Mouse (Mus musculus) telencephalon, adult 2 months (tissue): Measurements from ENCODE around the gene Lrrc3c.

Experiments
- DNase-seq: peaks from one replicate; pipeline ENCODE4 v3.0.0-alpha.2; 2011; ENCODE audit warnings: low read depth, low spot score

The Lrrc3c gene

DNA sequence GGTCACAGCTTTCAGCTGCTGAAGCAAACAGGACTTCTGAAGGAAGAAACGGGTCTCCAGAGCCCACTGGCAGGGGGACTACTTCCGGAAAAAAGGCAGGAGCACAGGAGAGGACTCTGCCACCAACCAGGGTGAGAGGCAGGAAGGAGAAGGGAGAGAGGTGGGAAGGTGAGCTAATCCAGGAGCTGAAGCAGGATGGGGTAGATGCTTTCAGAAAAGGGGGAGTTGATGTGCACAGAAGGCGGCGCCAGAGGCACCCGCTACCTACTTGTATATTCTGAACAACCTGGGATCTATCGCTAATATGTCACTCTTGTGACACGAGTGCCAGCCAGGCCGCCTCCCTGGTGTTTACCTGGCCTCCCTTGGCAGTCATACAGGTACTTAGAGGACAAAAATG lies at the start of gene Lrrc3c:
Lrrc3c (plus strand) TSS at position 301 of the 400 bp plus-strand sequence.
- DNase-seq: no peak

- DNase-seq: no peak
Measured at GRCm38 (mm10) chr11:98549363-98549762, 48.7 kb upstream of the Lrrc3c start.

- no peak for DNase-seq
Measured at GRCm38 (mm10) chr11:98550311-98550974, 47.6 kb upstream of the Lrrc3c start.

- DNase-seq: peak; percentile 86
Measured at GRCm38 (mm10) chr11:98550975-98551828, 46.9 kb upstream of the Lrrc3c start, which contains the start of gene Zpbp2. Gene Zpbp2 (plus strand): TSS chr11:98551097.

DNA sequence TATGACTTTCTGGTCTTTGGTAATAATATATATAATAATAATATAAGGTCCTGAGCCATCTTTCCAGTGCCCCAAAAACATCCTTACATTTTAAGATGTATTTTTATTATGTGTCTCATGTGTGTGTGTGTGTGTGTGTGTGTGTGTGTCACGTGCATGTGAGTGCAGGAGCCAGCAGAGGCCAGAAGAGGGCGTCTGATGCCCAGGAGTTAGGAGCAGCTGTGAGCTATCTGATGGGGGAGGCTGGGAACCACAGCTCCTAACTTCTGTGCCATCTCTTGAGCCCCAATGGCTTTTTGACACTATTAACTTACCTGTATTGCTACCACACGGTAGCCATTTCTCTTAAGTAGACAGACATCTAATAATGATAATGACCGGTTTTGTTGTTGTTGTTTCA lies 44.1 kb upstream of the Lrrc3c start:
- DNase-seq: no peak

DNA sequence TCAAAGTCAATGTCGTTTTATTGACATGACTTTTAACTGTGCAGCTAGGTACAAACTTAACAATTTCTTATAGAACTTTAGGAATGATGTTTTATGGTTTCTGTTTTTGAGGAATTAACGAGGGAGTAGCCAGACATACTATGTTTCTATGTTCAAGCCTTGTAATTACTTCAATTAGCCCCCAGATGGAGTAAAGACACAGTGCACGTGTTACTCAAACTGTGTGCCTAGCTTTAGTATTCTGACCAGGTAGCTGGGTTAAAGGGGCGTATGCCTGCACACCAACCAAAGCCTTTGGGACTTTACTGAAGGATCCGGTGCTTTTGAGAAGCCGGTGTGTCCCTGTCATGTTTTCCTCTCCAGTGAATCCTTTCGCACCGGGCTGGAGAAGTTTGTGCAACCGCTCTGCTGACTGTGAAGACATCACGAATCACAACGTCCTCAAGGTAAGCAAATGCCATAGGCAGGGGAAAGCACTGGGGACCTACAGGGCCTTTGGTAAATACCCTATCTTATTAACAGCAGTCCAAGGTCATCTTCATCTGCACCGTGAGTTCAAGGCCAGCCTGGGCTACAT lies 42.9 kb upstream of the Lrrc3c start:
- no peak for DNase-seq

GRCm38 (mm10) chr11:98560942-98561341 lies 37.1 kb upstream of the Lrrc3c start:
- DNase-seq: no peak

- DNase-seq: no peak
Measured at GRCm38 (mm10) chr11:98563025-98563424, 35.1 kb upstream of the Lrrc3c start.

DNA sequence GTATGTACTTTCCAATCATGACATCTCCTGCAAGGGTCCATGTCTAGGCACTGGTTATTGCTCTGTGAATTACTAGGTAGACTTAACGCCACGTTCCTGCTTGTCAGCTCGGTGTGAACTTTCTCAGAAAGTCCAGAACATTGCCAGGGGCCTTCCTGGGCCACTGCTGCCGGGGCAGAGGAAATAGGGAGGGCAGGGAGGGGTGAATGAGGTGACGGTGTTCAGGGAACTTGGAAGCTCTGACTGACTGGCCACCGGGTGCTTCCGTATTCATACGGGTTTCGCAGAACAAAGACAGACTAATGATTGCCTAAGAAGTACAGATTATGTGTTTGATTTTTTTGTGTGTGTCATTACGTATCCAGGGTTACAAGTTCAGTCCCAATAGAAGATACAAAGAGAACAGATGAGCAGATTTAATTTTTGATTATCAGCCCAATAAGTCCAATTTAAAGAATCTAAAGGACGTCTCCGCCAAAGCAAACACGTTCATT lies 34.1 kb upstream of the Lrrc3c start:
- no peak for DNase-seq

- DNase-seq: no peak
Measured at GRCm38 (mm10) chr11:98568326-98568725, 29.8 kb upstream of the Lrrc3c start.

- no peak for DNase-seq
Measured at GRCm38 (mm10) chr11:98569461-98569860, 28.6 kb upstream of the Lrrc3c start.

- DNase-seq: no peak
Measured at GRCm38 (mm10) chr11:98577776-98578175, 20.3 kb upstream of the Lrrc3c start.

DNA sequence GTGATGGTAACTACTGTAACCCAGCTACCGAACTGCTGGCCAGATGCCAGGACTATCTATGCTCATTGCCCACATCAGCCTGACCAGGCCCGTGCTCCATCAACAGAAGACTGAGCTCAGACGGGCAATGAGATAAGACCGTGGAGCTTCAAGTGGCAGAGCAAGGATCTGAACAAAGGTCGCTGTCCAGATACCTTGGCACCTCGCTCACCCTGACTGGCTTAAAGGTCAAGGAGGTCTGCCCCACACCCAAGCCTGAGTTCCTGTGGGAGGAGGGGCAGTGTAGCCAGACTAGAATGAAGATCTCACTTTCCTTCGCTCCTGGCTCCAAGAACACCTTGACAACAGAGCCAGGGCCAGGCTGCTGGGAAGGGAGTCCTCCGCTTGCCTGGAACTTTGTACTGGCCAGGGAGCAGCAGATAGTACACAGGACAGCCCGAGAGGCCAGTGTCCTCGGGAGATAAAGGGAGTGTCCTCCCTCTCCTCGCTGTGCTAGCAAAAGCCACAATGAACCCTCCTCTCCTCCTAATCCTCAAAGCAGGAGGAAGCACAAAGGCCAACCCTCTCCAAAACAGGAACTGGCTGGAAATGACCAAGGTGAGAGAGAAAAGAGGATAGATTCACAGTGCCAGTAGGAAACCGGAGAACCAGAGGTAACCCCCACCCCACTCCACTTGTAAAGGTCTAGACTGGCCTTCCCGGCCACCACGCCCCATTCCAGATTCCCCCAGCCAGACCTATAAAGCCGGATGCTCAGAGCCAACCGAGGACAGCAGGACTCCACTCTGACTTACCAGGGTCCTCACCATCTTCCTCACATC lies 17.6 kb upstream of the Lrrc3c start:
- DNase-seq: no peak

DNA sequence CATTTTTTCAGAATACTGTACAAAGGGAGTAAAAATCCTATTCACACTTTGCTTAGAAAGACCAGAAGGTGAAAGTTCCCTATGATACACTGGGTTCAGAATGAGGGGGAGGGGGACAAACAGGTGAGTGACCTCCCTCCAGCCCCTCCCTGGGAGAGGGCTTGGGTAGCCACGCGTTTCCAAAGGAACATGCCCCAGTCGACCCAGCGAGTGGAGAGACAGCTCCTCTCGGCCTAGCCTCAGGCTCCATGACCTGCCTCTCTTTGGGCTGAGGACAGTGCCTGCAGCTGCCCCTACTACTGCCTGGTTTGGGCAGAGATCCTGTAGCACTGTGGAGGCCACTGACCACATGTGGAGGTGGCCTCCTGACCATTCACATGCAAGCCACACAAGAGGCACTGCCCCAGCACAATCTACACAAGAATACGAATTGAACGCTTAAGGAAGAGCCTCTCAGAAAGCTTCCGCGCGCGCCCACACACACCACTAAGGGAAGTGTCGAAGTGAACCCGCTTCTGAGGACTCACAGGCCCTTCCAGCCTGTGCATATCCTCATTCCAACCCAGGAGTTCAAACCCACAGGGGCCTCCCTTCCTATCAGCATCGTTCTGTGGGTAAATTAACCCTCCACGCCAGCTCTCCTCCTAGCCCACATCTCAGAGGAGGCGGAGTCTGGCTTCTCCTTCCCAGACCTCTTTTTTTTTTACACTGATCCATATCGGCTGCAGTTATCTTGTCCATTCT lies 16.6 kb upstream of the Lrrc3c start:
- DNase-seq: no peak

- DNase-seq: no peak
Measured at GRCm38 (mm10) chr11:98582030-98582388, 16.1 kb upstream of the Lrrc3c start.

- no peak for DNase-seq
Measured at GRCm38 (mm10) chr11:98582551-98583264, 15.4 kb upstream of the Lrrc3c start.

GRCm38 (mm10) chr11:98583265-98583552 lies 14.9 kb upstream of the Lrrc3c start:
- DNase-seq: no peak

GRCm38 (mm10) chr11:98583571-98583970 lies 14.5 kb upstream of the Lrrc3c start:
- DNase-seq: no peak

DNA sequence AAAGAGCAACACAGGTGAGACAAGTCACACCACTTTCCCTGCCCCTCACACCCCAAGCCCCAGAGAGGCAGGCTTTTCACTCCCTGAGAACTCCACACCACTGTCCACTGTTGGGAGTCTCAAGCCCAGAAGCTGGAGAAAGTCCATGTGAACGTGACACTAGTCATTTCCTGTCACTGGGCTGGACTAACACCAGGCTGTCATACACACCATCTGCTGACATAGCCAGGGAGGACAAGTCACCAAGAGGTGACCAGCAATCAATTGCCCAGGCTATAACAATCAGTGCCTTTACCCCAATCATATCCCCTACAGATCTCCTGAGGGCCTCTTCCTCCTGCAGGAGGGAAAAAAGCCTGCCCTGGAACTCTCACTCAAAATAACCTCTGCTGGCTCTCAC lies 13.9 kb upstream of the Lrrc3c start:
- no peak for DNase-seq

GRCm38 (mm10) chr11:98584629-98585177 lies 13.4 kb upstream of the Lrrc3c start:
- no peak for DNase-seq
